Mouse (Mus musculus): ENCODE data around the gene Olfr1241.

DNA sequence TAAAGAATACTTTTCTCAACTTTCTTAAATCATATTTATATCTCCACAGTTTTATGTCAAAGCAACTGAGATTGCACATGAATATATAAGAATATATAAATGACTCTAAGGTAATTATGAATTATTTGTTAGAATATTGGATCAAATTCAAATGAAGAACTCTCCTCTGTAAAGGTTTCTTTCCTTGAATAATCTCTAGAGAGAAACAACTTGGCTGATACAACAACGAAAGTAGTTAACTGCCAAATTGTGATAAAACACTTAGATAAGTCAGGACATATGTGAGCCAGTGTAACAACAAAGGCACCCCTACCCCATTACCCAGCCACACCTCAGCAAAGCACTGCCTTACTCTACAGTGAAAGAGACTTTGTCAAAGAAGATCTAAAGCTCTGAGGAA lies 11.3 kb upstream of the Olfr1241 start, which contains the start of gene Olfr1242:
- no peak for TF ChIP-seq CTCF (IDR thresholded peaks at IDR 0.05; ENCODE audit: borderline replicate concordance, control insufficient read depth, extremely low read depth, insufficient read depth, low read length, poor library complexity)
- TF ChIP-seq POLR2A (IDR thresholded peaks at IDR 0.05; ENCODE audit: control insufficient read depth, extremely low read depth, insufficient read depth, low read length, poor library complexity): no peak
